Mouse (Mus musculus): ENCODE data around the gene Tbl2.

DNA sequence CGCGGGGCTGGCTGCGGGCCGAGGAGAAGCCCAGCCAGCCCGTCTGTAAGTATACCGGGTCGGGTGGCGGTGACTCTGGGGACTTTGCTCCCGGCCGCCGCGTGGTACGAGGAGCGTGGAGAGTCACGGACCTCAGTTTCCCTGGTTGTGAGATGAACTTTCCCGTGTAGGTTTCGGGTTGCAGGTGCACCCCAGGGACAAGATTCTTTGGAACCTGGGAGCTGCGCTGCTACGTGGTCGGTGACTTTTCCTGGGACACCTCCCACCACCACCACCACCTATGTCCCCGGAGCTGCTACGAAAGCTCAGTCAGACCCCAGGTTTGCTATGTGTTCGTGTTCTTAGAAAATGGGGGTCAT lies 342 bp downstream of the Tbl2 start:
- TF ChIP-seq CTCF (IDR thresholded peaks at IDR 0.05; ENCODE audit: insufficient read depth, low read length): no peak
- no peak for TF ChIP-seq POLR2A (IDR thresholded peaks at IDR 0.05; ENCODE audit: borderline replicate concordance, extremely low read depth, low read depth, low read length)
